Mouse (Mus musculus): Measurements from ENCODE around the gene Tns4. TPM values are rescaled to one million over a fixed set of nuclear protein-coding genes. Genes with fewer than 3 reads are reported as not detected.
A peak's percentile ranks its signal among the peaks of the same experiment; 100 is the strongest.

The Tns4 gene
- polyA plus RNA-seq, 1 experiment from 2014 or later: 1.3 TPM

- no peak for ATAC-seq
- Histone ChIP-seq H3K9me3 (ENCODE audit: control insufficient read depth, low read length) (no peaks in the 10 kb centered on the region), H3K36me3 (ENCODE audit: control insufficient read depth, insufficient read depth, low read length) (no peaks in the 10 kb centered on the region), H3K27me3 (replicated peaks; ENCODE audit: control insufficient read depth, insufficient read depth, low read length) (no peaks in the 10 kb centered on the region), H3K27ac (ENCODE audit: low read length) (no peak overlapping the region), H3K4me3 (ENCODE audit: low read length) (no peak overlapping the region), H3K4me1 (ENCODE audit: control insufficient read depth, insufficient read depth, low read length) (peaks cover 5% of the 10 kb centered on the region), H3K4me2 (ENCODE audit: low read depth, low read length) (no peak overlapping the region), H3K9ac (ENCODE audit: low read depth, low read length) (no peak overlapping the region)
- 72% methylated on average over 9 of the region's 9 CpGs for WGBS
These were observed 4.7 kb downstream of the Tns4 start for GRCm38 (mm10) chr11:99084366-99084765.

GRCm38 (mm10) chr11:99083516-99083915 is 5.6 kb downstream of the Tns4 start:
- no peak overlapping the region for H3K4me2 ChIP-seq (ENCODE audit: low read depth, low read length)
- H3K9ac ChIP-seq (ENCODE audit: low read depth, low read length): no peak overlapping the region
- 91% methylated on average over 8 of the region's 8 CpGs for WGBS
- no peak overlapping the region for H3K4me3 ChIP-seq (ENCODE audit: low read length)
- H3K4me1 ChIP-seq (ENCODE audit: control insufficient read depth, insufficient read depth, low read length): peaks cover 6% of the 10 kb centered on the region
- no peaks in the 10 kb centered on the region for H3K9me3 ChIP-seq (ENCODE audit: control insufficient read depth, low read length)
- no peaks in the 10 kb centered on the region for H3K36me3 ChIP-seq (ENCODE audit: control insufficient read depth, insufficient read depth, low read length)
- H3K27me3 ChIP-seq (replicated peaks; ENCODE audit: control insufficient read depth, insufficient read depth, low read length): no peaks in the 10 kb centered on the region
- ATAC-seq: no peak
- H3K27ac ChIP-seq (ENCODE audit: low read length): no peak overlapping the region

- no peak overlapping the region for H3K4me3 ChIP-seq (ENCODE audit: low read length)
- WGBS: 50% methylated on average over 8 of the region's 8 CpGs
- 0 out of 2 replicates have a peak, but pooled peaks have one; percentile 31 for ATAC-seq
- no peak overlapping the region for H3K27ac ChIP-seq (ENCODE audit: low read length)
- H3K36me3 ChIP-seq (ENCODE audit: control insufficient read depth, insufficient read depth, low read length): no peaks in the 10 kb centered on the region
- no peaks in the 10 kb centered on the region for H3K27me3 ChIP-seq (replicated peaks; ENCODE audit: control insufficient read depth, insufficient read depth, low read length)
- H3K9me3 ChIP-seq (ENCODE audit: control insufficient read depth, low read length): no peaks in the 10 kb centered on the region
- H3K4me2 ChIP-seq (ENCODE audit: low read depth, low read length): no peak overlapping the region
- H3K4me1 ChIP-seq (ENCODE audit: control insufficient read depth, insufficient read depth, low read length): peaks cover 9% of the 10 kb centered on the region
- no peak overlapping the region for H3K9ac ChIP-seq (ENCODE audit: low read depth, low read length)
These were observed 7.0 kb downstream of the Tns4 start for GRCm38 (mm10) chr11:99082098-99082497.

GRCm38 (mm10) chr11:99081566-99081965 is 7.5 kb downstream of the Tns4 start:
- WGBS: 72% methylated on average over 3 of the region's 3 CpGs
- H3K27ac ChIP-seq (ENCODE audit: low read length): no peak overlapping the region

GRCm38 (mm10) chr11:99080902-99081543 is 8.1 kb downstream of the Tns4 start:
- no peak for ATAC-seq
- 80% methylated on average over 9 of the region's 9 CpGs for WGBS
- Histone ChIP-seq H3K27ac (ENCODE audit: low read length) (no peak overlapping the region), H3K4me2 (ENCODE audit: low read depth, low read length) (no peak overlapping the region), H3K27me3 (replicated peaks; ENCODE audit: control insufficient read depth, insufficient read depth, low read length) (no peaks in the 10 kb centered on the region), H3K9ac (ENCODE audit: low read depth, low read length) (no peak overlapping the region), H3K36me3 (ENCODE audit: control insufficient read depth, insufficient read depth, low read length) (no peaks in the 10 kb centered on the region), H3K9me3 (ENCODE audit: control insufficient read depth, low read length) (no peaks in the 10 kb centered on the region), H3K4me3 (ENCODE audit: low read length) (no peak overlapping the region), H3K4me1 (ENCODE audit: control insufficient read depth, insufficient read depth, low read length) (peaks cover 9% of the 10 kb centered on the region)

More at GRCm38 (mm10) chr11:99081566-99081965, 7.5 kb downstream of the Tns4 start:
- Histone ChIP-seq H3K9me3 (ENCODE audit: control insufficient read depth, low read length) (no peaks in the 10 kb centered on the region), H3K27me3 (replicated peaks; ENCODE audit: control insufficient read depth, insufficient read depth, low read length) (no peaks in the 10 kb centered on the region), H3K4me2 (ENCODE audit: low read depth, low read length) (no peak overlapping the region), H3K36me3 (ENCODE audit: control insufficient read depth, insufficient read depth, low read length) (no peaks in the 10 kb centered on the region), H3K4me3 (ENCODE audit: low read length) (no peak overlapping the region), H3K9ac (ENCODE audit: low read depth, low read length) (no peak overlapping the region), H3K4me1 (ENCODE audit: control insufficient read depth, insufficient read depth, low read length) (peaks cover 9% of the 10 kb centered on the region)
- no peak for ATAC-seq

GRCm38 (mm10) chr11:99077869-99078268 is 11.2 kb downstream of the Tns4 start:
- Histone ChIP-seq H3K36me3 (ENCODE audit: control insufficient read depth, insufficient read depth, low read length) (no peaks in the 10 kb centered on the region), H3K27ac (ENCODE audit: low read length) (no peak overlapping the region), H3K4me3 (ENCODE audit: low read length) (no peak overlapping the region), H3K4me1 (ENCODE audit: control insufficient read depth, insufficient read depth, low read length) (peaks cover 9% of the 10 kb centered on the region), H3K4me2 (ENCODE audit: low read depth, low read length) (no peak overlapping the region), H3K27me3 (replicated peaks; ENCODE audit: control insufficient read depth, insufficient read depth, low read length) (no peaks in the 10 kb centered on the region), H3K9ac (ENCODE audit: low read depth, low read length) (no peak overlapping the region), H3K9me3 (ENCODE audit: control insufficient read depth, low read length) (no peaks in the 10 kb centered on the region)
- ATAC-seq: no peak
- WGBS: 72% methylated on average over 8 of the region's 8 CpGs

- no peak overlapping the region for H3K9ac ChIP-seq (ENCODE audit: low read depth, low read length)
- H3K4me3 ChIP-seq (ENCODE audit: low read length): no peak overlapping the region
- no peaks in the 10 kb centered on the region for H3K36me3 ChIP-seq (ENCODE audit: control insufficient read depth, insufficient read depth, low read length)
- no peak overlapping the region for H3K27ac ChIP-seq (ENCODE audit: low read length)
- WGBS: 54% methylated on average over 5 of the region's 5 CpGs
- no peak overlapping the region for H3K4me2 ChIP-seq (ENCODE audit: low read depth, low read length)
- H3K4me1 ChIP-seq (ENCODE audit: control insufficient read depth, insufficient read depth, low read length): peaks cover 4% of the 10 kb centered on the region; the same call in 1 of the 2 replicates
- H3K9me3 ChIP-seq (ENCODE audit: control insufficient read depth, low read length): no peaks in the 10 kb centered on the region
- no peak for ATAC-seq
- no peaks in the 10 kb centered on the region for H3K27me3 ChIP-seq (replicated peaks; ENCODE audit: control insufficient read depth, insufficient read depth, low read length)
These were observed 12.3 kb downstream of the Tns4 start for GRCm38 (mm10) chr11:99076744-99077319.

- Histone ChIP-seq H3K36me3 (ENCODE audit: control insufficient read depth, insufficient read depth, low read length) (no peaks in the 10 kb centered on the region), H3K4me3 (ENCODE audit: low read length) (no peak overlapping the region), H3K4me2 (ENCODE audit: low read depth, low read length) (no peak overlapping the region), H3K9me3 (ENCODE audit: control insufficient read depth, low read length) (no peaks in the 10 kb centered on the region), H3K27me3 (replicated peaks; ENCODE audit: control insufficient read depth, insufficient read depth, low read length) (no peaks in the 10 kb centered on the region), H3K9ac (ENCODE audit: low read depth, low read length) (no peak overlapping the region), H3K4me1 (ENCODE audit: control insufficient read depth, insufficient read depth, low read length) (peaks cover 4% of the 10 kb centered on the region; the same call in 1 of the 2 replicates), H3K27ac (ENCODE audit: low read length) (no peak overlapping the region)
- 58% methylated on average over 5 of the region's 5 CpGs for WGBS
- no peak for ATAC-seq
These were observed 15.3 kb downstream of the Tns4 start for GRCm38 (mm10) chr11:99073781-99074180.

- ATAC-seq: no peak
- H3K27ac ChIP-seq (ENCODE audit: low read length): no peak overlapping the region
- H3K4me2 ChIP-seq (ENCODE audit: low read depth, low read length): no peak overlapping the region
- no peaks in the 10 kb centered on the region for H3K9me3 ChIP-seq (ENCODE audit: control insufficient read depth, low read length)
- no peaks in the 10 kb centered on the region; the same call in 1 of the 2 replicates for H3K4me1 ChIP-seq (ENCODE audit: control insufficient read depth, insufficient read depth, low read length)
- WGBS: 17% methylated on average over 6 of the region's 6 CpGs
- H3K27me3 ChIP-seq (replicated peaks; ENCODE audit: control insufficient read depth, insufficient read depth, low read length): no peaks in the 10 kb centered on the region
- no peak overlapping the region for H3K4me3 ChIP-seq (ENCODE audit: low read length)
- H3K36me3 ChIP-seq (ENCODE audit: control insufficient read depth, insufficient read depth, low read length): no peaks in the 10 kb centered on the region
- H3K9ac ChIP-seq (ENCODE audit: low read depth, low read length): no peak overlapping the region
These were observed 17.2 kb downstream of the Tns4 start for GRCm38 (mm10) chr11:99071866-99072265.

Measured in intestine, embryonic 16.5 days (tissue).